Mouse (Mus musculus) heart, postnatal 0 days (tissue): ENCODE measurements around the gene Olfr1028.

Source experiments
- CTCF ChIP-seq: IDR thresholded peaks from 2 replicates; pipeline ENCODE4 v1.5.1; 2016; ENCODE audit warnings: antibody characterized with exemption, control low read depth, low read depth
- EP300 ChIP-seq: IDR thresholded peaks from 2 replicates; pipeline ENCODE4 v1.6.1; 2016; ENCODE audit warnings: antibody characterized with exemption, low read depth

- TF ChIP-seq CTCF (no peak), EP300 (no peak)
These were observed 23.4 kb downstream of the Olfr1028 start, which contains the start of gene Olfr1029 for GRCm38 (mm10) chr2:85973595-85973994.
